Mouse (Mus musculus): ENCODE measurements around the gene B4galnt2. TPM values are rescaled to one million over a fixed set of nuclear protein-coding genes. Genes with fewer than 3 reads are reported as not detected.
A peak's percentile ranks its signal among the peaks of the same experiment; 100 is the strongest.
"Not testable (repeated sequence)": the region's sequence is repeated elsewhere in the genome, so short reads cannot be mapped to it uniquely, and the experiment has no call there.

B4galnt2 gene
- total RNA-seq (2021) = not detected
- long read RNA-seq, experiment 1, partial matches to known transcripts = 0 of 4 reads
- long read RNA-seq, experiment 1, other reads (novel, unspliced or antisense) = 4 of 4 reads
- long read RNA-seq, experiment 2, partial matches to known transcripts = 0 of 15 reads
- long read RNA-seq, experiment 2, other reads (novel, unspliced or antisense) = 15 of 15 reads

DNA sequence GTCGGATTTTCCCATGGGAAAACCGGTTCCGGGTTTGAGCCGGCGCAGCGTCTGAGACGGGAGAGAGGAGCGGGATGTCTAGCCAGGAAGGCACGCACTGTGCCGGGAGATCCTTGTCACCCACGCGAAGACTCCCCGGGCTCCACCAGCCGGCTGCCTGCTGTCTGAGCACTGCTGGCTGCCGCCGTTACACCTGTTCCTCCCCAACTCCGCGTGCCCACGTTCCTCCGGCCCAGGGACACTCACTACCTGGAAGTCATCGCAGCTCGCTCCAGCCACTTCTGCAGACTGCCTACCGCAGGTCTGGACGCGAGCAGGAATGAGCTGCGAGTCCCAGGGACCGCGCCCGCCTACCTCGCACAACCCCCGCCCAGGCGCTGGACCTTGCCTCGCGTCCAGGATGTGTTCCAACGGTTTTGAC is at the start of gene B4galnt2:
Gene B4galnt2, minus strand, starts transcription at position 321 of the 421 bp plus-strand sequence.
- DNase-seq (ENCODE audit: low spot score in 2 of 2) = peak in 1 of 2 experiments; percentile 4

GRCm38 (mm10) chr11:95963304-95963703 is 48.6 kb upstream of the B4galnt2 start:
- DNase-seq (ENCODE audit: low spot score in 2 of 2) = no peak

DNA sequence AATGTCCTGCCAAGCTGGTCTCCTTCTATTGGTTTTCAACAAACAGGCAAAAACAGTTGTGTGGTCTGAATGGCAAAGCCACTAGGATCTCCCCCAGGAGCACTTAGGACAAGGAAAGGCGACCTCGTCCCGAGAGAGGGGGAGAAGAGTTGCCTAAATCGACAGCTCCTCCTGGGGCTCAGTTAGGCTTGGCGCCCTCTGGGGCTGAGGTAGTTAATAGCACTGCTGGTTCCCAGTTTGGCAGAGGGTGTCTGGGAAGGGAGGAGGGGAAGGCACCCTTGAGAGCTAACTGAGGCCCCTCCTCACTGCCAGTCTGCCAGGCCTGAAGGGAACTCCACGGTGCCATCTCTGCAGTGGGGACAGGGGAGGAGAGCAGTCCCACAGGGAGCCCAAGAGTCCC is 44.5 kb upstream of the B4galnt2 start:
- DNase-seq (ENCODE audit: low spot score in 2 of 2) = no peak

DNA sequence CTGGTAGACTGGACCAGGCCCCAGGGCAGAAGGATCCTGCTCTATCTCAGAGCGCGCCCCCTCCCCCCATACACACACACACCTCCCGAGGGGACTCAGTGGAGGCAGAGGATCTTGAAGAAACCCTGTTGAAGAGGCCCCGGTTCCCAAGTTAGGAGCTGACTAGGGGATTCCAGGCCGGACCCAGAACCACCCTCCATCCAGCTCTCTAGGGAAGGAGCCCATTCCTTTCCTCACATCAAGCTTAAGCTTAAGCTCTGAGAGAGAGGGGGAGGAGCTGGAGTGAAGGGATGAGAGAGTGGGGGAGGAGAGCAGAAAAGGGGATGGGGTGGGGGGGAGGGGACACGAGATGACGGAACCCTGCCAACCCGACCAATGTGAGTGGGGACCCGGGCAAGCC is 43.6 kb upstream of the B4galnt2 start:
- no peak for DNase-seq (ENCODE audit: low spot score in 2 of 2)

DNA sequence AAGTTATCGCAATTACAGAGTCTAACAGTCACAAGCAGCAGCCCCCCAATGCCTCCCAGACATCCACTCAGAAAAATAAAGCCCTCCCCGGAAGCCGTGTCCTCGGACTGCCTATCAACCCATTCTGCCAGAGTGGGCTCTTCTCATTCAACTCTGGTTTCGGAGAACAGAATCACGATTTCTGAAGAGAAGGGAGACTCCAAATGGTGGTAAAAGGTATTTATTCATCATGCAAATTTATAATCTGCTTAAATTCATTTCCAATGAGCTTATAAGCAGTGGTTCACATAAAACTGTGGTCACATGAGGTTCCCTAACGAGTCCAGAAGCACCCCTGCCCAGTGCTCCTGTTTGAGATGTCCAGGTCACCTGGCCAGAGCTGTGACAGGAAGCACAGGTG is 42.7 kb upstream of the B4galnt2 start:
- DNase-seq (ENCODE audit: low spot score in 2 of 2) = peak in 1 of 2 experiments; percentile 12

GRCm38 (mm10) chr11:95953313-95953712 is 38.6 kb upstream of the B4galnt2 start:
- no peak for DNase-seq (ENCODE audit: low spot score in 2 of 2)

GRCm38 (mm10) chr11:95945838-95946472 is 31.3 kb upstream of the B4galnt2 start:
- no peak for DNase-seq (ENCODE audit: low spot score in 2 of 2)

DNA sequence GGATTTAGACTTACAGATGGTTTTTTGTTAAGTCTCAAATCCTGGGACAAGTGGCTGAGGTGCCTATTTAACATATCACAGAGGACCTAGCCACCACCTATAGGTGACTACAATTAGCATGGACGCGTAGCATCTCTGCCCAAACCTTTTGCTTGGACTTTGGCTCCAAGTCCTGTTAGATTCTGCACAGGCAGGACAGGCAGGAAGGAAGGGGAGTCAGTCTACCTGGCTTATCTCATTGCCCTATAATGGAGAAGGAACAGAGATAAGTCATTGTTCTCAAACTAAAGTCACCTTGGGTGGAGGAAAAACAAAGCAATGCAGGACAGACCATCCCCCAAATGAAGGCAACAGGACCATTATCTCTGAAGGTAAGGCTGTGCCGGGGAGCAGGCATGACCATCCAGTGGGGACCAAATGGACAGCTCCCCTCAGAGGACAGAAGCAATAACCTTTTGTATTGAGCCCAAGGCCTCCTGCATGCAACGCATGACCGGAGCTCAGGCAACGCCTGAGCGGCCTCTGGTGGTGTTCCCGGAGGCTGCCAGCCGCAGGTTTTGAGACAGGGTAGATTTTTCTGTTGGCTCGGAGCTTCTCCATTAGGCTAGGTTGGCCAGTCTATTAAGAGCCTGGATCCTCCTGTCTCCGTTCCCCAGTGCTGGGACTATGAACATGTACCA is 25.3 kb upstream of the B4galnt2 start:
- DNase-seq (ENCODE audit: low spot score in 2 of 2) = no peak

DNA sequence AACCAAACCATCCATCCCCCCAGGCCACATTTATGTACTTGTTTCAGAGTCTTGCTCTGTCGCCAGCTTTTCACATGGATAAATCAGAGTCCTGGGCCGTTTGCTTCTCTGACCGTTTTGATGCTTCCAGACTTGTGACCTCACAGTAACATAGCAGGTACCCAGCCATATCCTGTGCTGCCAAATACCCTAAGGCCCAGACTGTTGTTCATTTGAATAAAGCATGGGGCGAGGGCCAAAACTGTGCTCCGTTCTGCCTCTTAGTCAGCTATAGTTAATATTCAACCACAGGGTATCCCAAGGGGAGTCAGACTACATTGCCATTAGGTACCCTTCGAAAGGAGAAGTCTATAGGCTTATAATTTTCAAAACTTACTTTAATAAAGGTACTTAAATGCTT is 21.7 kb upstream of the B4galnt2 start:
- no peak for DNase-seq (ENCODE audit: low spot score in 2 of 2)

- DNase-seq (ENCODE audit: low spot score in 2 of 2) = not testable (repeated sequence)
Observed at GRCm38 (mm10) chr11:95932168-95932567, 17.5 kb upstream of the B4galnt2 start.

DNA sequence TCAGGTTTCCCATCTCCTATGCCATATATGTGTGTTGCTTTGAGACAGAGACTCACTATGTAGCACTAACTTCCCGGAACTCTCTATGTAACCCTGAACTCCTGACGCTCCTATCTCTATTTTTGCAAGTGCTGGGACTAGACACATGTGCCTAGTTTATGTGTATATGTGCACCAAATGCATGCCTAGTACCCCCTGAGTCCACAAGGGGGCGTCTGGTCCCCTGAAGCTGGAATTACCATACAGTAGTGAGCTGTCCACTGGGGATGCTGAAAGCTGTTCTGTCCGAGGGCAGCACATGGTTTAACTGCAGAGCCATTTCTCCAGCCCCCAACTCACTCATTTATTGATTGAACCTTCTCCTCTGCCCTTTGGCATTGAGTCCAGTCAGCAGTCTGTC is 11.7 kb upstream of the B4galnt2 start:
- DNase-seq (ENCODE audit: low spot score in 2 of 2) = no peak

DNA sequence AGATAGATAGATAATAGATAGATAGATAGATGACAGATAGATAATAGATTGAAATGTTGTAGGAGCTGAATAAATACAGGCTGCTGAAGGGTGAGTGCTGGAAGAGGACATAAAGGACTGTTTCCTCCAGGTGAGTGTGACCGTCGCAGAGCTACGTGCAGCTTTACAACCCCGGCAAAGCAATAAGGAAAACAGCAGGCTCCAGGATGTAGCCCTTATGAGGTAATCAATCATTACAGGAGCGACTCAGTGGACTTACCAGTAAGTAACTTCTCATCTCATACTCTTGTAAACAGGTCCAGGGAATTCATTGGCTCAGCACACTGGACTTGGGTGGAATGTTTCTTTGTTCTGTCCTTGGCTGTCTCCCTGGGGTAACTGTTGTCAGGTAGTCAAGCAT is 11.3 kb upstream of the B4galnt2 start:
- no peak for DNase-seq (ENCODE audit: low spot score in 2 of 2)

DNA sequence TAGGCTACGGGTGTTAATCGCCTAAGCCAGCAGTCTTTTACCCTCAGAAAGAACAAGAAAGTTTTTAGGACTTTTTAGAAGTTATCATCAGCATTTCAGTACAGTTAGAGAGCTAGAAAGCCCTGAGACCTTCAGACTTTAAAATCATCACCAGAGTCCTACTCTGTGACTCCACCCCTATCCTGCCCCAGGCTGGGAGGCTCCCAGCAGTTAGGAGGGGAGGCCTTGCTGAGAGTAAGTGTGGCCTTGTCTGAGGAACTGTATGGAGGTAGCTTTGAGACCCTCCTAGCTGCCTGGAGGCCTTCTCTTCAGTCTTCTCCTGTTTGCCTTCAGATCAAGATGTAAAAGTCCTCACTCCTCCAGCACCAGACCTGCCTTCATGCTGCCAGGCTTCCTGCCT is 9.5 kb upstream of the B4galnt2 start:
- no peak for DNase-seq (ENCODE audit: low spot score in 2 of 2)

GRCm38 (mm10) chr11:95923477-95923876 is 8.8 kb upstream of the B4galnt2 start:
- DNase-seq (ENCODE audit: low spot score in 2 of 2) = not testable (repeated sequence)

- no peak for DNase-seq (ENCODE audit: low spot score in 2 of 2)
Observed at GRCm38 (mm10) chr11:95921991-95922621, 7.4 kb upstream of the B4galnt2 start.

DNA sequence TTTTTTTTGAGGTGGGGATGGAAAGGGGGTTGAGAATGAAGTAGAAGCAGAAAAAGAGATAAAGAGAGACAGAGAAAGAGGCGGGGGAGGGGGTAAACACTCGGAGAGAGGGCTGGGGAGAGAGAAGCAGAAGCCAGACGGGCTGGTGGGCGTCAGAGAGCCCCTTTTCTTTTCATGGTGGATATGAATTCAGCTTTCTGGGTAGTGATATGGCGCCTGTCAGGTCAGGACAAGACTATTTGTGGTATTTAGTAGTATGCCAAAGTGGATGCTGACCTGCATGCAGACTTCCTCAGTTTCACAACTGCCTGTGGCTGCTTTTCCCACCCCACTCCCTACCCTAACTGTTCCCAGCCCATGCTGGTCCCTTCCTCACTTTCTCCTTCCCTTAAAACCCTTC is 1.7 kb upstream of the B4galnt2 start:
- no peak for DNase-seq (ENCODE audit: low spot score in 2 of 2)

DNA sequence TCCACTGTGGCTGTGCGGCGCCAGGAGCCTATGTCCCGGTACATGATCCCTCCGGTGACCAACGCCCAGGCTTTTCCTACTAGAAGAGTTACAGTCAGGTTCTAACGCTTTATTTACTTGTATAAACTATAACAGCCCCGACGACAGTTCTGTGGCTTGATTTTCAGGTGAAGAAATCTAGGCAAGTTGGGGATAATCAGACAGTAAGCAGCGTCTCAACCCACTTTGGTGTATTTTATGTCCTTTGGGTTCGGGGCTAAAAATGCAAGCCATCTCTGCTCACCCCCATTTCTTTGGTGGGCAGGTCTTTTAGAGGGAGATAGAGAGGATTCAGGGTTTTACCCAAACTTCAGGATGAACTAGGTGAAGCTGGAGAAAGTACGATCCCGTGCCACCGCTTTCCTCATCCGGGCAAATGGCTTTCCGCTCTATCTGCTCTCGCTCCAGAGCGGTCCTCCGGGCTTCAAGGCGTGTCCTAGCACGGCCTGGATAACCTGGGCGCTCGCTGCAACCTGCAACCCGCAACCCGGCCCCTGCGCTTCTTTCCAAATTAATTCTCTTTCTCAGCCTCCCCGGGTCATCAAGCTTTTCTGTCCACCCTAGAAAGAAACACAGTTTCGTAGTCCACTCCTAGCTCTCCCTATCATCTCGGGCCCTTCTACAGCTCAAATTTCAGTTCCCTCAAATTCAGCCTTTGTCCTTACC is 467 bp upstream of the B4galnt2 start:
- no peak for DNase-seq (ENCODE audit: low spot score in 2 of 2)

DNA sequence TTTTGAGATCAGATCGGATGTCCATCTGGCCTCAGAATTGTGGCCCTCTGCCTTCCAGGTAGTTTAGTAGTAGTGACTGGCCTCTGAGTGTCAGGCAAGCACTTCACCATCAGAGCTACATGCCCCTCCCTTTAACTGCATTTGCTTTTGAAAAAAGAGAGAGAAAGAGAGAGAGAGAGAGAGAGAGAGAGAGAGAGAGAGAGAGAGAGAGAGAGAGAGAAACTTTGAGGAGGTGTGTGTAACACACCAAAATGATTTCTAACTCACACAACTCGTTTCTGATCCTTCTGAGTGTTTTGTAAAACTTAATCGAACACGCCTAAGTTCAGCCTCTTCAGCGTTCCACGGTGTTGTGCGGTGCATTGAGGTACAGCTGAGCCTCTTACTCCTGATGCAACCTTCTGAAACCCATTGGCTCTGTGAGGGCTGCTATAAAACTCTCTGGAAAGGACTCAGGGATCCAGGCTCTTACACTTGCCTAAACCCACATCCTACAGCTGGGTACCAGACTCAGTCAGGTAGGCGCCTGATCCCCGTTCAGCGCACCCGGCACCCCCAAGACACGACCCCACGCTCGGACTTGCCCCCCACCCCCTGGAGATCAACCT is 628 bp downstream of the B4galnt2 start:
- no peak for DNase-seq (ENCODE audit: low spot score in 2 of 2)

- DNase-seq (ENCODE audit: low spot score in 2 of 2) = no peak
Observed at GRCm38 (mm10) chr11:95911579-95911978, 3.1 kb downstream of the B4galnt2 start.

- DNase-seq (ENCODE audit: low spot score in 2 of 2) = no peak
Observed at GRCm38 (mm10) chr11:95907805-95908524, 6.7 kb downstream of the B4galnt2 start.

All from layer of hippocampus, postnatal 14 days (tissue).